Mouse (Mus musculus): ENCODE measurements around the gene B3gnt2. TPM values are rescaled to one million over a fixed set of nuclear protein-coding genes. Genes with fewer than 3 reads are reported as not detected.

The B3gnt2 gene
- total and polyA plus RNA-seq, 3 experiments = 36.8 to 66.4 TPM; not detected in 1

DNA sequence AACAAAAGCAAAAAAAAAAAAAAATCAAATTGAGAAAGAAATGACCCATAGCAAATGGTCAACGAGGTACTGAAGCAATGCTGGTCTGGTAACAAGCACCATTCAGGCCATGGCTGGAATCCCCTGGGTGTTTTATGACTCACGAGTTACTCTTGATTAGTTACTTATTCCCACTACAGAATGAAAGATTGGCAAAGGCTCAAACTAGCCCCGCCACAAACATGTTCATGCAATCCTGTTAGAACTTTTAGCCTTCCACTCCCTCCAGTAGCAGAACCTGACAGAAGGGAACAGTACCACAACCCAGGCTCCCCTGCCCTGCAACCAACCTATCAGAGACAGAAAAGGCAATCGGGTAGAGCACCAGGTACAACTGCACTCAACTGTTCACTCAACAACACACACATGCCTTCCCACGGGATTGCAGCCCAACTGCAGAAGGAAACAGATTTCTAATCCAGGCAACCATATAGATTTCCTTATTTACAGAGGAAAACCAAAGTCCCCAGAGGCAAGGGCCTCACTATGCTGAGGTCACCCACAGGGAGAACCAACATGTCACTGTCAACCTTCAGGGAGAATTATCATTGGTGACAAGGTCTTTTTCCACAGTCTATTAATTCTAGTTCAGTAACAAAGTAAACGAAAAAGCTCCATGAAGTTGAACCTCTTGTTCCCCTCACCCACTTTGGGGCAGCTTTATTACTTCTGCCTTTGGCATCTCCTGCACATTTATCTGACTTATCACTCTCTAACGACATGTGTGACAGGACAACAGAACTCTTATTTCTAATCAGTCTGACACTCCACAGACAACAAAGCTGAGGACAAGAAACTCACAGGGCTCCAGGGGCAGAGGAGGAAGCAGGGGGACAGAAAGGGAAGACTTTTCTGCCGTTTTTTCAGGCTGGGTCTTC, 12.8 kb downstream of the B3gnt2 start (continued):
- no peak for TF ChIP-seq NELFE (IDR thresholded peaks at IDR 0.05; ENCODE audit: low read depth, low read length)
- peak; percentile 10; the same call in 1 of the 2 replicates for TF ChIP-seq MAFK (IDR thresholded peaks at IDR 0.05; ENCODE audit: borderline replicate concordance, low read depth, low read length)
- TF ChIP-seq POLR2AphosphoS2 (IDR thresholded peaks at IDR 0.05; ENCODE audit: low read length) = no peak
- TF ChIP-seq RCOR1 (IDR thresholded peaks at IDR 0.05; ENCODE audit: low read depth, low read length) = peak; percentile 83
- TF ChIP-seq KAT2A (conservative IDR thresholded peaks at IDR 0.05; ENCODE audit: low read depth, low read length) = peak; percentile 37; the same call in 1 of the 2 replicates
- no peak for TF ChIP-seq GABPA (IDR thresholded peaks at IDR 0.05; ENCODE audit: low read depth, low read length)
- TF ChIP-seq JUND (IDR thresholded peaks at IDR 0.05; ENCODE audit: low read depth, low read length) = no peak
- no peak for TF ChIP-seq TAL1 (IDR thresholded peaks at IDR 0.05; ENCODE audit: low read length)
- TF ChIP-seq NRF1 (IDR thresholded peaks at IDR 0.05; ENCODE audit: insufficient read depth, low read depth, low read length, poor library complexity, severe bottlenecking) = no peak
- TF ChIP-seq UBTF (IDR thresholded peaks at IDR 0.05; ENCODE audit: borderline replicate concordance, insufficient read depth, low read depth, low read length) = no peak
- TF ChIP-seq SIN3A (IDR thresholded peaks at IDR 0.05; ENCODE audit: low read length) = peak; percentile 89
- no peak for TF ChIP-seq ZKSCAN1 (IDR thresholded peaks at IDR 0.05; ENCODE audit: low read depth, low read length)
- no peak for TF ChIP-seq MAX (IDR thresholded peaks at IDR 0.05; ENCODE audit: low read length)
- no peak for TF ChIP-seq MEF2A (IDR thresholded peaks at IDR 0.05; ENCODE audit: extremely low read depth, insufficient replicate concordance, low read depth, low read length, poor library complexity, severe bottlenecking)
- TF ChIP-seq CHD1 (IDR thresholded peaks at IDR 0.05; ENCODE audit: low read depth, low read length) = peak; percentile 29; the same call in 1 of the 2 replicates
- no peak for TF ChIP-seq POLR2AphosphoS5 (IDR thresholded peaks at IDR 0.05; ENCODE audit: borderline replicate concordance, low read depth, low read length)
- TF ChIP-seq TCF12 (IDR thresholded peaks at IDR 0.05; ENCODE audit: low read depth, low read length) = peak; percentile 89
- no peak for TF ChIP-seq E2F4 (IDR thresholded peaks at IDR 0.05; ENCODE audit: borderline replicate concordance, low read depth, low read length)
- TF ChIP-seq MYC (IDR thresholded peaks at IDR 0.05; ENCODE audit: low read depth, low read length) = no peak; the same call in 1 of the 2 replicates

DNA sequence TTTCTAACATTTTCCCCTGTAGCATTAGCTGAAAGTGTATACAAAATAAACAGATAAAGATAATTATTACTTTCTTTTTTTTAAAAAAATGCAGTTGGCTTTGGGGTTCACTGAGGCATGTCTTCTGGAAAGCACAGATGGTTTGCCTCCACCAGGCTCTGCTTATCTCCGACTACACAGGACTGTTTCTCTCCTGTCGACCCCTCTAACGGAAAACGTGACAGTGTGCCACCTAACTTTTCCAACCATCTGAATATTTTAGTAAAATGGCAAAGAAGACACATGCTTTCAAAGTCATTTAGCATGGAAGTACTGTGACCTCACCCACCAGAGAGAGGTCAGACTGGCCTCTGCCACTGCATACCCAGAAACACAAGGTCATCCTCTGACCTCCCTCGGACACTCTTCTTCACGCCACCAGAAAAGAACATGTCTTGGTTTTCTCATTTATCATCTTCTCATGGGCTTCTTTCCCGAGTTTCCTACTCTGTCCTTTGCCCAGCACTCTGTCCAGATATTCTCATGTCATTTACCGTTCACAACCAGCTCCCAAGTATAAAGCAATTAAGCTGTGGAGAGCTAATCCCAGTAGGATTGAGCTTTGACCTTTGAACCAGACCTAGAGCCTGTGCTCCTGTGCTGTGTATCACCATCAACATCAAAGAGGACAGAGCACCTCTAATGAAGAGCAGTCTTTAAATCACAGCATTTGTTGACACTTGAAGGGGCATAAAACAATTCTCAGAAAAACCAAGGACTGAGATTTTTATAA, 13.6 kb downstream of the B3gnt2 start:
- peak overlapping the region; percentile 52 for H3K9ac ChIP-seq (ENCODE audit: control insufficient read depth, low read depth, low read length, poor library complexity, severe bottlenecking)
- TF ChIP-seq NELFE (IDR thresholded peaks at IDR 0.05; ENCODE audit: low read depth, low read length) (no peak), GATA1 (IDR thresholded peaks at IDR 0.05; ENCODE audit: low read depth, low read length) (peak; percentile 91), USF1 (IDR thresholded peaks at IDR 0.05; ENCODE audit: low read depth, low read length) (no peak), TAL1 (IDR thresholded peaks at IDR 0.05; ENCODE audit: low read length) (peak; percentile 87), SIN3A (IDR thresholded peaks at IDR 0.05; ENCODE audit: low read length) (peak; percentile 90), ZMIZ1 (IDR thresholded peaks at IDR 0.05; ENCODE audit: low read depth, low read length) (0 out of 2 replicates have a peak, but pooled peaks have one; percentile 42), POLR2AphosphoS2 (IDR thresholded peaks at IDR 0.05; ENCODE audit: low read length) (no peak), CHD2 (IDR thresholded peaks at IDR 0.05; ENCODE audit: low read length) (no peak), POLR2A (IDR thresholded peaks at IDR 0.05; ENCODE audit: control insufficient read depth in 1 of 2, insufficient read depth in 1 of 2, low read depth in 1 of 2, low read length in 2 of 2, poor library complexity in 1 of 2) (no peak), CHD1 (IDR thresholded peaks at IDR 0.05; ENCODE audit: low read depth, low read length) (no peak), MXI1 (IDR thresholded peaks at IDR 0.05; ENCODE audit: low read depth, low read length) (peak; percentile 83; the same call in 1 of the 2 replicates), KAT2A (conservative IDR thresholded peaks at IDR 0.05; ENCODE audit: low read depth, low read length) (no peak), ZNF384 (IDR thresholded peaks at IDR 0.05; ENCODE audit: low read depth, low read length) (peak; percentile 89), ELF1 (IDR thresholded peaks at IDR 0.05; ENCODE audit: low read depth, low read length) (no peak), NRF1 (IDR thresholded peaks at IDR 0.05; ENCODE audit: insufficient read depth, low read depth, low read length, poor library complexity, severe bottlenecking) (no peak), JUND (IDR thresholded peaks at IDR 0.05; ENCODE audit: low read depth, low read length) (no peak), GABPA (IDR thresholded peaks at IDR 0.05; ENCODE audit: low read depth, low read length) (no peak), ZKSCAN1 (IDR thresholded peaks at IDR 0.05; ENCODE audit: low read depth, low read length) (no peak), E2F4 (IDR thresholded peaks at IDR 0.05; ENCODE audit: borderline replicate concordance, low read depth, low read length) (no peak), TBP (IDR thresholded peaks at IDR 0.05; ENCODE audit: low read depth, low read length) (peak; percentile 48; the same call in 1 of the 2 replicates), ETS1 (IDR thresholded peaks at IDR 0.05; ENCODE audit: low read depth, low read length) (peak; percentile 95)

More for the DNA sequence above, 13.6 kb downstream of the B3gnt2 start:
- H3K36me3 ChIP-seq (ENCODE audit: control insufficient read depth in 1 of 2, insufficient read depth in 2 of 2, low read length in 2 of 2) = peaks cover 0 to 96% of the 10 kb centered on the region in 2 experiments; a peak in 2 of 4 replicates
- peak; percentile 83 for DNase-seq (ENCODE audit: low read depth, low spot score)
- peaks cover 69 to 75% of the 10 kb centered on the region in 2 experiments for H3K4me1 ChIP-seq (ENCODE audit: control insufficient read depth in 1 of 2, insufficient read depth in 2 of 2, low read length in 2 of 2)
- no peaks in the 10 kb centered on the region for H3K9me3 ChIP-seq (replicated peaks; ENCODE audit: insufficient read depth, low read length)
- H3K79me2 ChIP-seq (ENCODE audit: control insufficient read depth, insufficient read depth, low read length, poor library complexity) = peaks cover 73% of the 10 kb centered on the region
- peak overlapping the region; percentile 91 for H3K27ac ChIP-seq (ENCODE audit: control insufficient read depth, low read depth, low read length)
- peak overlapping the region; percentile 4 to 8; a peak in 2 of 4 replicates for H3K4me3 ChIP-seq (ENCODE audit: control insufficient read depth in 1 of 2, insufficient read depth in 1 of 2, low read depth in 2 of 2, low read length in 2 of 2)
- H3K27me3 ChIP-seq (ENCODE audit: control insufficient read depth in 1 of 2, insufficient read depth in 2 of 2, low read length in 2 of 2) = no peaks in the 10 kb centered on the region
